Mouse (Mus musculus): Measurements from ENCODE around the gene Ambra1.

Ambra1 gene

DNA sequence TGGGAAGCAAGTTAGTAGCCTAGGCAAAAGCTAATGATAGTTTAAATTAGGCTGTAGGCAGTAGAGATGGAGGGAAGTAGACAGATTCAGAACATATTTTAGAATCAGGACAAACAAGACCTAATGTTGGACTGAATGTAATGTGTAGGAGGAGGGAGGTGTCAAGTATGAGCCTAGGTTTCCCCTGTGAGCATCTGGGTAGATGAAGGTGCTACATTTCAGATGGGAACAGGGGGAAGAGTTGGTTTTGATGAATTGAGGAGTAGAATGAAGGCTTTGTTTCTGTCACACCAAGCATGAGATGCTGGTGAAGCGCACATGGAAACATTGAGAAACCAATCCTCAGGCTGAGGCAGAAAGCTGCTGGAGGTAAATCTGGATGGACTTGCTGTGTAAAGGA, 9.7 kb downstream of the Ambra1 start:
- DNase-seq = no peak

DNA sequence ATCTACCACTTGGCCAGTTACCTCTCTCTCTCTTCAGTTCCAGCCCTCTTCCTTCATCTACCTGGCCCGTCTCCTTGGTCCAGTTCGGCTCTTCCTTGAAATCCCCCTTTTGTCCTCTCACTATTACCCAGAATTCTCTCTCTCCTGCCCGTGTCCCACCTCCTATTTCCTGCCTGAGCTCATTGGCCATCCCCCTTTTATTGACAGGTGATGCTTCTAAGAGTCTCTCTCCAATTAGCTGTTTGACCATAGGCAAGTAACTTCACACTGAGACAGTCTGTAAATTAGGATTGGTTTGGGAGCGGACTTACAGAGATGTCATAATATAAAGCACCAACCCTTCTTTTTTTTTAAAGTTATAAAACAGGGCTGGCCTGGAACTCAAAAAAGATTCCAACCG, 14.8 kb downstream of the Ambra1 start:
- no peak for DNase-seq

GRCm38 (mm10) chr2:91749811-91750261, 19.9 kb downstream of the Ambra1 start:
- DNase-seq = peak; percentile 49

- DNase-seq = no peak
Observed at GRCm38 (mm10) chr2:91771921-91772705, 42.2 kb downstream of the Ambra1 start.

GRCm38 (mm10) chr2:91773309-91773708, 43.4 kb downstream of the Ambra1 start:
- no peak for DNase-seq

DNA sequence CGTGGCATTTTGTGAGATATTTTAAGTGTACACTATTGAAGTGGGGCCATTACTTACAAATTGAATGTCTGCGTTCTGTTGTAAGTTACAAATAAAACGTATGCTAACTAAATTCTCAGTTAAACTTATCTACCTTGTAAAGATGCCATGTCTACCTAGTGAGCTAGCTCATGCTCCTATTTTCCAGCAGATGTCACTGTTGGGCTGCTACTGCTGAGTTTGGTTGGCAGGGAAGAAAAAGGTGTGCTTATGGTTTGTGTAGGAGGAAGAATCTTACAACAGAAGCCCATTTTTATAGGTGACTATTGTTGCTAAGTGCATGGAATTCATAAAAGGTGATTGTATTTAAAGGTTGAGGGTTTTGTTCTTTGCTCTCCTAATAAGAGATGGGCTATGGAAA, 49.2 kb downstream of the Ambra1 start:
- no peak for DNase-seq

DNA sequence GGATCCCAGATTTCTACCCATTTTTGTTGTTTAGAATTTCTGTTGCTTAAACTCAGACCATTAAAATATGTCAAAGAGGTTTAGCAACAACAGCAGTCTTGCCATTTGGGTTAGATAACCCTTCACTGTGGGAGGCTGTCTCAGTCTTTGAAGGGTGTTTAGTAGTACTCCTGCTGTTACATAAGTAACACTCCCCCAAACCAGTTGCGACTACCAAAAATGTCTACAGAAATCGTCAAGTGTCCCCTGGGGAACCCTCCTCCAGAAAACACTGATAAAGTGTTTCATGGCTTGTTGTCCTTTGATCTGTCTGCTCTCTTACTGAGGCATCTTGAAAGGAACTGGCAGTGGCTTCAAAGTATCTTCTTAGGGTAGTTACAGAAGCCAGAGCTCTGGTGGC, 61.7 kb downstream of the Ambra1 start:
- no peak for DNase-seq

DNA sequence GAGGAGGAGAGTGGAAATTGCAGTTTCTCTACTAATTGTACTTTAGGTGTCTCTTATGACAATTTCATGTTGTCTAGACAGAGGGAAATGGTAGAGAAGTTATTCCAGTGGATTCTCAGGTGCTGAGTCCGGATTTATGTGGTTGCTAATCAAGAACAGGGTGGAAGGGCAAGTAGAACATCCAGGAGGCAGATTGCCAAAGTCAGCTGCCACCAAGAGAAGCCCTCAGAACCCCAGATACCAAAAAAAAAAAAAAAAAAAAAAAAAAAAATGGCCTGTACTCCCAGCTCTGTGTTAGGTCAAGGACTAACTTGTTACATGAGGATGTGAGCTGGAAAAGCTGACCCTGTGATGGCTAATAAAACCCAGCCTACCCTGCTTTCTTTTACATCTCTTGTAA, 62.4 kb downstream of the Ambra1 start:
- no peak for DNase-seq

DNA sequence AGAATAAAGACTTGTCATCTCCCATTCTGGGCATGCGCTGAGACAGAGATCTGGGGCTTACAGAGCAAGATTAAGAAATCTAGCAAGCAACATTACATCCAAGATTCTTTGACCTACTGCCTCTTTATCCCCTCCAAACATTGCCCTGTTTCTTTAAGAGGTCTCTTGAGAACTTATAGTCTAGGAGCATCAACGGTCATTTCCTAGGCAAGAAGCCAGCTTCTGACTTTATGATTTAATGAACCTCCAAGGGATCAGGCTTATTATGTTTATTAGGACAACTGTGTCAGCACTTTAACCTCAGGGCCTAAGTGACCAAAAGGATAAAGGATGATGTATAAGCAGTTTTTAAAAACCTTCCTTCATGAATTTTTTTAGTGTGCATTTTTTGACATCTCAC, 64.5 kb downstream of the Ambra1 start:
- DNase-seq = no peak

DNA sequence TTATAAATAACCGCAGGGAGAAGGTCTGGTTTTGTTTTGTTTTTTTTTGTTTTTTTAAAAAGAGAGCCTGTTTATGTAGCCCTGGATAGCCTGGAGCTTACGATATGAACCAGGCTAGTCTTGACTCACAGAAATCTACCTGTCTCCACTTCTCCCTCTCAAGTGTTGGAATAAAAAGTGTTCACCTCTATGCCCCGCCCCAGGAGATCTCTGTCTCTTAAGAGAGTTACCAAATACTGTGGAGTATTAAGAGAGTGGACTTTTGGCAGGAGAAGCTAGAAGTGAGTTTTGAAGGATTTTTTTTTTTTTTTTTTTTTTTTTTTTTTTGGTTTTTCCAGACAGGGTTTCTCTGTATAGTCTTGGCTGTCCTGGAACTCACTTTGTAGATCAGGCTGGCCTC, 65.2 kb downstream of the Ambra1 start:
- DNase-seq = no peak

- DNase-seq = peak; percentile 49
Observed at GRCm38 (mm10) chr2:91811433-91811832, 81.5 kb downstream of the Ambra1 start.

GRCm38 (mm10) chr2:91816741-91817140, 86.8 kb downstream of the Ambra1 start:
- DNase-seq = no peak

DNA sequence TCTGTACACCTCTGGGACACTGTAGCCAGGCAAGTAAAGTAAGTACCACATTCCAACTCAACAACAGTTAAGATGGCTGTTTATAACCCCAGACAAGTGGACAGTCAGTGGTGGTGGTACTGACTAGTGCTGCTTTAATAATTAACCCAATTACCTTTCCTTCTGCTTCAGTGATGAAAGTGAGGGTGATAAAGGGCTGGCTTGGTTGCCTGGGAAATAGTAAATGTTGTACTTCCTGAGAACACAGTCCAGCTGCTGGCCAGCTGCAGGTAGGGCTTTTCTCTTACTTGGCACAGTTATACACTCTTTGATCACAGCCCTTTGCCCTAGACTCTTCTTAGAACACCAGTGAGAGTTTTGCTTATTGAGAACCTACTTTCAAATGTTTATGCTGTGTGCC, 102.3 kb downstream of the Ambra1 start:
- peak; percentile 29 for DNase-seq

GRCm38 (mm10) chr2:91834272-91834671, 104.3 kb downstream of the Ambra1 start:
- no peak for DNase-seq

- no peak for DNase-seq
Observed at GRCm38 (mm10) chr2:91835031-91835430, 105.1 kb downstream of the Ambra1 start.

DNA sequence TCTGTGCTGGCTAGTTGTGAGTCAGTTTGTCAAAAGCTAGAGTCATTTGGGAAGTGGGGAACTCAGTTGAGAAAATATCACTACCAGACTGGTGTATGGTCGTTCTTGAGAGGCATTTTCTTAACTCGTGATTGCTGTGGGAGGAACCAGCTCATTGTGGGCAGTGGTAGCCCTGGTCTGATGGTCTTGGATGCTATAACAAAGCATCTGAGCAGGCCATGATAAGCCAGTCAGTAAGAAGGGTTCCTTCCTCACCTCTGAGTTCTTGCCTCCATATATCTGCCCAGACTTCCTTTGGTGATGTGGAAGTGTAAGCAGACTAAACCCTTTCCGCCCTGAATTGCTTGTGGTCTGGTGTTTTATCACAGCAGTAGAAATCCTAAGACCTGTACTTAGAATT, 105.7 kb downstream of the Ambra1 start:
- DNase-seq = no peak

- DNase-seq = no peak
Observed at GRCm38 (mm10) chr2:91844085-91844484, 114.2 kb downstream of the Ambra1 start.

GRCm38 (mm10) chr2:91852446-91853191, 122.7 kb downstream of the Ambra1 start:
- DNase-seq = no peak

DNA sequence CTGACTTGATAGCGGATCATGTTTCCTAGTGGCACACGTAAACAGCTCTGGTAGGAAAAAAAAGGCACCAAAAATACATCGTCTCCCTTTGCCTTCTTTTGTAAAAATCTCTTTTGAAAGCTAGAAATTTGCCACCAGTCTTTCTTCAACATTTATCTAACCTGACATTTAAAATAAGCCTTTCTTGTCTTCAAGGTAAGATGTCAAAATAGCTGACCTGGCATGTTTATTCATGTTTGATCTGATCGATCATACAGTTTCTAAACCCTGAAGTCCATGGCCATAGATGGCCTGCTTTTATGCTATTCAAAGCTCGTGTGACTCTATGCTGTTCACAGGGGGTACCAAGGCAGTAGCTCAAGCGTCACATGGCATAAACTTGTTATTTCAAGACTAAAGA, 124.6 kb downstream of the Ambra1 start:
- no peak for DNase-seq

- no peak for DNase-seq
Observed at GRCm38 (mm10) chr2:91856958-91857357, 127.0 kb downstream of the Ambra1 start.

DNA sequence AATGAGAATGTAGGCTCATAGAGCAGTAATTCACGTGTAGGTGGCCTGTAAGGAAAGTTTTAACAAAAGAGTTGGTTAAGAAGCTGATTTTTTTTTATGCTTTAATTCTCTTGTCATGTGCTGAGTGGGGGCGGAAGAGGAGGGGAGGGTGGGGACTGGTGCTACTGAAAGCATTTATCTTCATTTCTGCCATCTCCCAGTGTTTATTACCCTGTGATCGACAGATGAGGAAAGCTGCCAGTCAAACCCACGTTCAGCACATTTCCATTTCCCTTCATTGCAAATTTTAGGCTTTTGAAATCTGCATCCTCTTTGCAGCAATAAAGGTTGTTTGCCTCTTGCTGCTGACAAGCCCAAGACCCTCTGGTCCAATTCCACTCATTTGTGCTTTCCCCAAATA, 129.5 kb downstream of the Ambra1 start:
- no peak for DNase-seq

GRCm38 (mm10) chr2:91870754-91871153, 140.8 kb downstream of the Ambra1 start:
- DNase-seq = no peak

DNA sequence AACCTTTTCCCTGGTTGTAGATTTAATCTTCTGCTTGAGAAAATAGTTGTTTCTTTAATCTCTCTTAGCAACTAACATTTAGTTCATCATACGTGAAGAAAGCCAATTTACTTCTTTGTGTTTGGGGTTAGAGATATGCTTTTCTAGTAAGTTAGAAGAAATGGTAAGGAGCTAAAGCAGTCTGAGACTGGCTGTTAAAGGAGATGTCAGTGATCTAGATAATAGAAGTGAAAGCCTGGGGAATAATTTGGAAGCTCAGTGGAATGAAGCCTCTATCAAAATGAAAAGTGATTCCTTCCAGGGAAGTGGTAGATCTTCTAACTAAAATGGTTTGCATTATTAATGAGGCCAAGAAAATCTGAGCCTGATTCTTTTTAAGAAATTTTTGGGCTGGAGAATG, 141.3 kb downstream of the Ambra1 start:
- DNase-seq = no peak

DNA sequence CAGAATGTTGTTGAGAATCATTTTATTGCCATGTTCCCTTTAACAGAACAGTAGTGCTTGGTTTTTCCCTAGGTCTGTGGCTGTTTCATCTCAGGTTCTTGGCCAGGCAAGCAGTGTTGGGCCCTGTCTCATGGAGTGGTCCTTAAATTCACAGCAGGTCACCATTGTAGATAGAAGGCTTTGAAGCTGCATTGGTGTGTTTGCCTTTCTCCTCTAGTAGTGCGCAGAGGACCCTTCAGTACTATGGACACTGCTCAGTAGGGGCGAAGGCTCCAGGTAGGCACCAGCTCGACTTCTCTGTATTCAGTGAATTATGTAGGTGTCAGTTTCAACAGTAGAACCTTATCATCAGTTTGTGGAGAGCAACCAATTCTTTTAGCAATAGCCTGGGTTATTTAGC, 142.7 kb downstream of the Ambra1 start:
- DNase-seq = no peak

Data from kidney, adult 18-20 months (tissue).